Mouse (Mus musculus) heart, adult 18-20 months (tissue): ENCODE data around the gene Lipe. TPM values are rescaled to one million over a fixed set of nuclear protein-coding genes. Genes with fewer than 3 reads are reported as not detected.
"Not testable (repeated sequence)": the region's sequence is repeated elsewhere in the genome, so short reads cannot be mapped to it uniquely, and the experiment has no call there.

ENCODE experiments used
- DNase-seq, 2 experiments: peaks; one replicate each; pipeline ENCODE4 v3.0.0; 2021 to 2022; ENCODE audit warnings: mixed read lengths in 1 of 2
- long read RNA-seq, 2 experiments: library from polyadenylated mRNA; stranded (forward); transcript quantifications; one replicate each; pipeline ENCODE4 v2.0.0; 2021
- total RNA-seq, 2 experiments: library from RNA; stranded (reverse); gene quantifications; 2 replicates each; pipeline ENCODE4 v1.2.3; 2021

The Lipe gene
- 10 to 100 TPM; 36.8 to 75.1 TPM for total RNA-seq
- long read RNA-seq, experiment 1, partial matches to known transcripts, result 1 of 6 reads
- long read RNA-seq, experiment 1, other reads (novel, unspliced or antisense), result 1 of 6 reads
- long read RNA-seq, experiment 2, partial matches to known transcripts, result 0 of 3 reads
- long read RNA-seq, experiment 2, other reads (novel, unspliced or antisense), result 1 of 3 reads

GRCm38 (mm10) chr7:25398610-25399009 is at the start of gene Lipe:
TSS of gene Lipe (minus strand) at chr7:25398710.
- no peak for DNase-seq

- no peak for DNase-seq
These were observed 42.3 kb upstream of the Lipe start for GRCm38 (mm10) chr7:25440816-25441153.

DNA sequence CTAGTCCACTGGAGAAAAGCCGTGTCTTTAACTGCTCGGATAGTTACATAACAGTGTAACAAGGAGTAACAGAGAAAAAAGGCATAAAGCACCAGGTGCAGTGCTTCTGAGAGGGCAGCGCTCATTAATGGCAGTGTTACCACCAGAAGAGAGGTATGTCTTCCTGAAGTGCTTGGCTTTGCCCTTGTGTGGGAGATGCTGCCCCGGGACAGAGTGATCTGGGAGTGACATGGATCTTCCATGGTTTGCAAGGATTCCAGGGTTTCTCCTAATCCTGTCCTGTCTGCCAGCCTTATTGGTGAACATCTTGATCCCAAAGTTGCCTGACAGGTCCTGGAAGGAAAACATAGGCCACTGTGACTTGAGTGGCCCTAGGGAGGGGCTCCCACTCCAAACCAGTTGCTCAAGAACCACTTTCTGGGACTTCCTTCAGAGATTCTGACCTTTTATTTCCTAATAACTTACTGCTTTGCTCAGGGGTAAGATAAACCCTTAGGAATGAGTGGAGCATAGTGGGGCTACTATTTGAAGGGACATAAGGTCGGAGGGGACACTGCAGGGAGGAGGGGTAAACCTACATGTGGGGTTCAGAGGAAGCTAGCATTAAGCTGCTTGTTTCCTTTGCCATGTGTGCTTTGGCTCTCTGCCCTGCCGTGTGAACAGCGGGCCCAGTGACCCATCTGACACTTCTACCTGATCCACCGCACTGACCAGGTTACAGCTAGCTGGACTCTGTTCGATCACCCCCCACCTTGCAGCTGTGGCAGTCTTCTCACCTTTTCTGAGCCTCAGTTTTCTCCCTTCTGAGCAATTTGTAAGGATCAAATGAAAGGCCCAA is 41.7 kb upstream of the Lipe start:
- peak in 1 of 2 experiments; percentile 24 for DNase-seq

DNA sequence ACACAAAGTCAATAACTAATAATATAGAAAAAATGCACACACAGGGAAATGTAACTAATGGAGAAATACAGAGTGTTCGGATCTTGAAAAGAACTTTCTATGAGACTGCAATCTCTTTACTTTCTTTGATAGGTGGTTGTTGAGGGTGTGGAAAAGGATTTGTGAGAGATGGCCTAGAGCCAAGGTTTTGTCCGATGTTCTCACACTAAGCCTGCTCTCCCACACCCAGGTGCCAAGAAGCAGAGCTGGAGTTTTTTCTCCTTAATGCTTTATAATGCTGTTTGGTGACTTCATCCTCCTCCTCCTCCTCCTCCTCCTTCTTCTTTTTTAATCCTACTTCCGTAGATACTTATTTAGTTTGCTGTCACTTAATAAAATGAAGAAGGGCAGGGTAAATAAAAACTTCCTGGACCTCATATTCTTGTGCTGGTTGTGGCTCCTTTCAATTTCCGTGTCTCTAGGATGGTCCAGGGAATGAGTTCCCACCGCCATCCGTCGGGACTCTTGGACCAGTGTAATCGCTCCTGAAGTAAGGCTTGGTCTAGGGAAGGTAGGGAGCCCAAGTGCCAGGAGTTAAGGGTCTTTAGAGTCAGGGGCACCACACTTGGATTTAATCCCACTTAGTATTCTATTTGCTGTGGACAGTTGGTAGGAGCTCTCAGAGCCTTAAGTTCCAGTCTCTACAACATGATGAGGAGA is 40.8 kb upstream of the Lipe start:
- no peak for DNase-seq

GRCm38 (mm10) chr7:25436704-25437103 is 38.2 kb upstream of the Lipe start:
- peak in 1 of 2 experiments; percentile 31 for DNase-seq

- peak; percentile 54 to 84 for DNase-seq
These were observed 37.7 kb upstream of the Lipe start for GRCm38 (mm10) chr7:25436226-25436625.

DNA sequence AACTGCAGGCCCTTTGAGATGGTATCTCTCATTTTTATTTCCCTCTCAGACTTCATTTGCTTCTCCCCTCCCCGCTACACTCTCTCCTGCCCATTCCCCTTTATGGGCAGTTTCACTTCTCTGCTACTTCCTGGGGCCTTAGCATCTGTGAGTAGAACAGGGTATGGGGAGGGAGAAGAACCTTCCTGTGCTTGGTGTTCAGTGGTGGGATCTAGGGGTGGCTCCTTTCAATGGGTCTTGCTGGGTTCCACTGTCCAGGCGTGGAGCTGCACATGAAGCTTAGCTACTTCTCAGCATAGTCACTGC is 37.0 kb upstream of the Lipe start:
- DNase-seq, result peak in 1 of 2 experiments; percentile 28

DNA sequence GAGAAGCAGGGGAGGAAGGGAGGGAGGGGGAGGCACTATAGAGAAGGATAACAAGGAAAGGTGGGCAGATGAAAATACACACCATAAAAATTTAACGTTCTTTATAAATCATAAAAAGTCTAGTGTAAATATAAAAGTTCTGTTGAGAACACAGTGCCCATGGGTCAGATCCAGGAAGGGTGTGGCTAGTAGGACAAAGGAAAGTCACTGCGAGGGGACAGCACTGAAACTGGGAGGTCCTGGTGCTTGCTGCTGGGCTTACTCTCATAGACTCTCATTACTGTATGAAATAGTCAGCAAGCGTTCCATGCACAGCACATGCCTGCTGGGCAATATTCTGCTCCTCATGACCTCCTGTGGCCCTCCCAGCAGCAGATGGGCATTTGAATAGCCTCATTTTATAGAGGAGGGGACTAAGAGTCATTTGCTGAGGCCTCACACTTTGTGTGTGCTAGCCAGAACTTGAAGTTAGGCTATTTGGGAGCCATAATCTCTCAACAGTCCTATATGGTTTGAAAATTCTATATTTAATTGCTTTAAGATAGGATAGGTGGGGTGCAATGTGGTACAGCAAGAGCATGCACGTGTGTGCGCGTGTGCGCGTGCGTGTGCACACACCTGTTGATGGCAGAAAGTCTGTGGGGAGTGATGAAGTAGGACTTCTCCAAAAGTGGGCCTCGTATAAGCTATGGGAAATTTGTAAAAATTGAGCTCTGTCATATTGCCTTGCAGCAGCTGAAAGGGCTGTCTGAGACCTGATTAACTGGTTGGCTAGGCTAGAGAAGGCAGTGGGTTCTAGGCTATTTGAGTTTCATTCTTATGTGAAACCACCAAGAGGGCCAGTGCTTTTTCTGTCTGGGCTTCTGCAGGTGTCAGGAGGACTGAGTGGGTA is 36.4 kb upstream of the Lipe start:
- DNase-seq, result peak; percentile 25 to 58

- no peak for DNase-seq
These were observed 35.5 kb upstream of the Lipe start for GRCm38 (mm10) chr7:25433781-25434560.

DNA sequence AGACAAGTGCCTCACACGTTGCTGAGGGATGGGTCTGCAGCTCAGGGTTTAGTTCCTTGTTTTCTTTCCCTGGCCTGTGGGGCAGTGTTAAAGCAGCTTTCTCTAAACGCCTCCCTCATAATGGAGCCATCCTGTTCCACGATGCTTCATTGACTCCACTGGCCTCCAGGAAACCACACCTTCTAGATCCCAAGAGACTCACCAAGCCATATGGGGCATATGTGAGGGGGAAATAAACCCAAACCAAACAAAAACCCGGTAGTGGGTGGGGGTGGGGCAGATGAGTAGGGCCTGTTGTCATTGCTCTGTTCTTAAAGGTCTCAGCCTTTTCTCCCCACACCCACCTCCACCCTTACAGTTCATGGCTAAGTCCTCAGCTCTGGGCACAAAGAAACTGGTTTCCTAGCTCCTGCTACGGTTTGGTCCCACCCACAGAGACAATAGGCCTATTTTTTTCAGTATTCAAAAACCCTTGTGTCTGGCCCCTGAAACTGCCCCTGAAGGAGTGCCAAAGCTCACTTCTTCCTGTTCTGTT is 34.6 kb upstream of the Lipe start:
- peak in 1 of 2 experiments; percentile 73 for DNase-seq

- no peak for DNase-seq
These were observed 33.9 kb upstream of the Lipe start for GRCm38 (mm10) chr7:25432381-25432780.

DNA sequence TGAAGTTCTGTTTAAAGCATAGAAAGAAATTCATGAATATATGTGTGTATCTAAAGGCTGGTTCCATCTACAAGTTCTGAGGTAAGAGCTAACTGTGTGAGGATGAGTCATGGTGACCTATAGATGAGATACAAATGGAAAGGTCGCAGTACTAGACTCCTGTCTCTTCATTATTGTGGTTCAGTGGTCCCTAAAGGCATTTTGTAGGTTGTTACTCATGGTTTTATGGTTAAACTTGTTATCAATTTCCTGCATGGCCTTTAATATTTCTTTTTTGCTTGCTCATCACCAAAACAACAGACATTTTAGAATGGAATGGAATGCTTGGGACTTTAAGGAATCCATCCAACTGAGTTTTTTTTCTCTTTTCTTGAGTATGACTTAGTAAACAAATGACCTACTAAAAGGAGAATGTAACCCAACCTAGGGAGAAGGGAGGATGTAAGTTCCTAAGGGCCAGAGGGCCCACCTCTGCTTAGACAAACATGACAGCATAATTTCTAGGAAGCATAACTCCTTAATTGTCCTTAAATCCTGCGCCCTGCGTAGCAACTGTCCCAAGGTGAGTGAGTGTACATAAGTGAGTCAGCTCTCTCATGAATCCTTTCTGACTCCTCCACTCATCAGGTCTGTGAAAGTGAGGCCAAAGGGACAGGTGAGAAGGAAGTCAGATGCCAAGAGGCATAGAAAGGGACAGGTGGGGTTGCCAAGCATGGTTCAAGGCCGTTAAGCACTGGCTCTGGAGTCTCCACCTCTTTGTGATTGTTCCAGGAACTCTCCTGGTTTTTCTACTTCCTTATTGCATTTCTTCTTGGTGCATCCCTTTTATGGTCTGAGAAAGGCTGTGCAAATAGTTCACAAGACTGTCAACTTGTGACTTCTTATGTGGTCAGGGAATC is 31.6 kb upstream of the Lipe start:
- no peak for DNase-seq

GRCm38 (mm10) chr7:25428321-25428720 is 29.8 kb upstream of the Lipe start:
- DNase-seq, result no peak

DNA sequence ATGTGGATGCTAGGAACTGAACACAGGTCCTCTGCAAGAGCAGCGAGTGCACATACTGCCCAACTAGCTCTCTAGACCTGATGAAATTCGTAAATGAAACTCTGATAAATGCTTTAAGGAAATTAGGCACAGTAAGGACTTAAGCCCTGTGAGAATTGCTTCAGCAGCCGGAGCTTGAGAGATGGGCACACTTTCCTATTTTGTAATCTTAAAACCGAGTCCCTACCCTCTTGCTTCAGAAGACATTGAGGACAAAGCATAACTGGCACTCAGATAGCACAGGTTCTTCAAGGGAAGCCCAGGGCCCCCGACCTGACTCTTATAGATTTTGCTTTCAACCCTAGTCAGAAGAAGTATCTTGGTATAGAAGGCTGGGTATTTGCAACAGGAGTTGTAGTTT is 28.6 kb upstream of the Lipe start:
- no peak for DNase-seq

DNA sequence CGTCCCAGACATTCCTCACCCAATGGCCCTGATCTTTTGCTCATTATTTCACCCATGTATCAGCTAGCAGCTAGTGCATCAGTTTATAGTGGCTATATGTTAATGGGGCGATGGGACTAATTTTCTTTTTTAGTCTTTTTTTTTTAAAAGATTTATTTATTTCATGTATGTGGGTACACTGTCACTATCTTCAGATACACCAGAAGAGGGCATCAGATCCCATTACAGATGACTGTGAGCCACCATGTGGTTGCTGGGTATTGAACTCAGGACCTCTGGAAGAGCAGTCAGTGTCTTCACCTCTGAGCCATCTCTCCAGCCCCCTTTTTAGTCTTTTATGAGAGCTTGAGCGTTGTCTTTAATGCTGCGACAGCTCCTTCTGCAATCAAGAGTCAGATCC is 27.9 kb upstream of the Lipe start:
- DNase-seq, result not testable (repeated sequence)

- peak; percentile 80 to 93 for DNase-seq
These were observed 25.9 kb upstream of the Lipe start for GRCm38 (mm10) chr7:25424429-25424828.

GRCm38 (mm10) chr7:25422286-25422841 is 23.9 kb upstream of the Lipe start:
- no peak for DNase-seq

GRCm38 (mm10) chr7:25419943-25420342 is 21.4 kb upstream of the Lipe start:
- DNase-seq, result no peak

GRCm38 (mm10) chr7:25419536-25419935 is 21.0 kb upstream of the Lipe start:
- DNase-seq, result no peak

DNA sequence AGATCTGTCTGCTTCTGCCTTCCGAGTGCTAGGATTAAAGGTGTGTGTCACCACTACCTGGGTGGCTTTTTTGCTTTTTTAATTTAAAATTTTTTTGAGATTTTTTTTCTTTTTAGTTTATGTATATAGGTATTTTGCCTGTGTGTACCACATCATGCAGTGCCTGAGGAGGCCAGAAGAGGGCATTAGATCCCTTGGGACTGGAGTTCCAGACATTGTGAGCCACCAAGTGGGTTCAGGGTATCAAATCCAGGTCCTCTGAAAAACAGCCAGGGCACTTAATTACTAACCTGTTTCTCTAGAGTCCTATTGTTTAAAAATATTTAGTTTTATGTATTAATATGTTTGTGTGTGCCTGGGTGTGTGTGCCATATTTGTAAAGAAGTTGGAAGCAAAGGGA is 19.1 kb upstream of the Lipe start:
- DNase-seq, result peak in 1 of 2 experiments; percentile 61
